Mouse (Mus musculus) myocyte (in vitro differentiated cells): ENCODE data around the gene Irgc1.

Experiments used
- POLR2A ChIP-seq: IDR thresholded peaks from one replicate; pipeline ENCODE4 v1.6.1; 2011; ENCODE audit warnings: low read depth, mild to moderate bottlenecking, control low read depth, moderate library complexity; ENCODE audit not compliant: insufficient read length
- POLR2AphosphoS2 ChIP-seq: IDR thresholded peaks from one replicate; pipeline ENCODE4 v1.6.1; 2011; ENCODE audit warnings: low read depth, control low read depth; ENCODE audit not compliant: insufficient read length
- USF1 ChIP-seq: IDR thresholded peaks from one replicate; pipeline ENCODE4 v1.6.1; 2011; ENCODE audit warnings: low read depth, mild to moderate bottlenecking, control low read depth, moderate library complexity

- peak; percentile 90 for TF ChIP-seq POLR2A
- no peak for TF ChIP-seq USF1
- peak; percentile 78 for TF ChIP-seq POLR2AphosphoS2
Observed at GRCm38 (mm10) chr7:24481474-24482207, 29.5 kb upstream of the Irgc1 start, which contains the start of gene Cadm4.
